Mouse (Mus musculus): ENCODE measurements at regions not wholly inside any gene's neighbourhood (a gene's known extent, or its start where the extent isn't known, plus 50 kb on each side); places are given as distances from the start of the nearest gene placed in this dataset.

DNA sequence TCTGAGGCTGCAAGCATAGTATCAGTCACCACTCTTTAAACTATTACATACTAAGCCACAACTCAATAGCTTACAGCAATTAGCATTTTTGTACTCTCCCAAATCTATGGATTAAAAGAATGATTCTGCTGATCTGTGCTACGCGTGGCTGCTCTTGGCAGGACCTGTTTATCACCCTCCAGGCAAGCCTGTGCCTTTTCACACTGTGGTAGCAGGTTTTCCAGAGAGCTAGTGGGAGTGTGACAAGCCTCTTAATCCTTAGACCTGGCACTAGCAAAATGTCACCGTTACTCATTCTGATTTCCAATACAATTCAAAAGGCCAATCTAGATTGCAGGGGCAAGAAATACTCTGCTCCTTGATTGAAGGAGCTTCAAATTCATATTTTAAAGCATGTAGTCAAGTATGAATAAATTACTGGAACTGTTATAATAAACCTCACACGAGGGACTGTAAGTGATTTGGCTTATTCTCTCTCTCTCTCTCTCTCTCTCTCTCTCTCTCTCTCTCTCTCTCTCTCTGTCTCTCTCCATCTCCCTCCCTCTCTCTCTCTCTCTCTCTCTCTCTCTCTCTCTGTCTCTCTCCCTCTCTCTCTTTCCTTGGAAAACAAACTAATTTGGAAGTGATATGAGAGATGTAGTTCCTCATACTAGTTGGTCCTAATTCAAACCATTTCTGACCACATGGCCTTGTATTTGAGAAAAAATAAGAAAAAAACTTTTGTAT, 286.7 kb upstream of the Ins1 start:
- H3K36me3 ChIP-seq (ENCODE audit: control insufficient read depth, insufficient read depth, low read length), result no peaks in the 10 kb centered on the region
- no peaks in the 10 kb centered on the region for H3K27me3 ChIP-seq (ENCODE audit: control insufficient read depth, insufficient read depth, low read length)
- H3K9me3 ChIP-seq (ENCODE audit: control insufficient read depth, low read length), result no peaks in the 10 kb centered on the region
- no peak overlapping the region for H3K27ac ChIP-seq (ENCODE audit: low read depth, low read length)
- ATAC-seq (replicated peaks; ENCODE audit: low FRiP score), result no peak
- no peak for DNase-seq (ENCODE audit: low spot score)
- 40% methylated on average over 4 of the region's 4 CpGs for WGBS
- H3K4me2 ChIP-seq (ENCODE audit: low read depth, low read length, severe bottlenecking), result no peak overlapping the region
- H3K4me3 ChIP-seq (ENCODE audit: low read depth, low read length), result no peak overlapping the region
- H3K4me1 ChIP-seq (replicated peaks; ENCODE audit: control insufficient read depth, insufficient read depth, low read length), result no peaks in the 10 kb centered on the region
- H3K9ac ChIP-seq (ENCODE audit: low read length), result no peak overlapping the region

DNA sequence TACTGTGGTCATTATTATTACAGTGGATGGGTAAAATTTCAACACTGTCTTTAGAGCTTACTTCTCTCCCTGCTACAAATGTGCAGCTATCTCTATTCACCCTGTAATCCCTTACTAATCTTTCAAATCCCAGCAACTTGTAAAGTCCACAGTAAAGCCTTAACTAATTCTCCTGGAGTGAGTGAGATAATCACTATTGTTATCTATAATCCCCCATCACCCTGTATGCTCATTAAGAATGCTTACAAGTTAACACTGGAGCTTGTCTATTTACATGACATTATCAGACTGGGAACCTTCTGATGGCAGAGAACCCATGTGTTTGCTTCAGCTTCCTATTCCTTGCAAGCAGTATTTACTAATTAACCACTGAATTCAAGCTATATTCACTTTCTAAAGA, 266.9 kb upstream of the Ins1 start:
- Histone ChIP-seq H3K36me3 (ENCODE audit: control insufficient read depth, insufficient read depth, low read length) (no peaks in the 10 kb centered on the region), H3K9me3 (ENCODE audit: control insufficient read depth, low read length) (no peaks in the 10 kb centered on the region), H3K4me1 (replicated peaks; ENCODE audit: control insufficient read depth, insufficient read depth, low read length) (peaks cover 2% of the 10 kb centered on the region; the same call in 1 of the 2 replicates), H3K4me3 (ENCODE audit: low read depth, low read length) (no peak overlapping the region), H3K27ac (ENCODE audit: low read depth, low read length) (no peak overlapping the region), H3K27me3 (ENCODE audit: control insufficient read depth, insufficient read depth, low read length) (no peaks in the 10 kb centered on the region), H3K4me2 (ENCODE audit: low read depth, low read length, severe bottlenecking) (no peak overlapping the region), H3K9ac (ENCODE audit: low read length) (no peak overlapping the region)
- peak; percentile 51 for ATAC-seq (replicated peaks; ENCODE audit: low FRiP score)
- DNase-seq (ENCODE audit: low spot score), result no peak
